Comparison of ENCODE assay signal across 22 mouse cellular contexts in genomic region chr6:87248226-87248834, GRCm38 (mm10).
DNase-seq lines count a peak whose midpoint lies in the region; ATAC-seq lines count a peak whose summit lies in the region.
"Had no signal": no experiment of that assay in that cellular context is flagged by ENCODE, and none has a peak within 500 bp of the region (broad histone marks: within the 10 kb centered on the region; RNA-seq: fewer than 3 reads in every experiment).

No protein-coding gene starts in this region.

- 52% methylated on average over 9 of the region's 9 CpGs for WGBS in kidney, embryonic 16.5 days
- 65% methylated on average over 9 of the region's 9 CpGs for WGBS in embryonic facial prominence, embryonic 15.5 days
- 65% methylated on average over 9 of the region's 9 CpGs for WGBS in stomach, embryonic 15.5 days

- no peaks in the 10 kb centered on the region for H3K27me3 ChIP-seq in kidney, embryonic 16.5 days (ENCODE audit: insufficient read depth, low read length)
- H3K27me3 ChIP-seq in embryonic facial prominence, embryonic 15.5 days = no peaks in the 10 kb centered on the region
- H3K27me3 ChIP-seq in stomach, embryonic 15.5 days (replicated peaks) = no peaks in the 10 kb centered on the region
- H3K27me3 ChIP-seq: heart, embryonic 15.5 days; liver, embryonic 15.5 days had no signal

- DNase-seq in kidney, adult 11 months = no peak
- peak; percentile 65 for DNase-seq in NIH3T3 (ENCODE audit: low read depth)
- no peak for DNase-seq in layer of hippocampus, adult 9-11 months
- DNase-seq in lung, adult 18-20 months = no peak
- DNase-seq: adrenal gland, postnatal 14 days; cerebellum, postnatal 14 days; embryo, embryonic 11 days; gastrocnemius, postnatal 14 days; kidney, postnatal 14 days; left cerebral cortex, postnatal 4 days; lung, postnatal 14 days; right cerebral cortex, postnatal 25 days had no signal

- no peaks in the 10 kb centered on the region for H3K36me3 ChIP-seq in kidney, embryonic 16.5 days (ENCODE audit: insufficient read depth, low read length)
- H3K36me3 ChIP-seq in embryonic facial prominence, embryonic 15.5 days = peaks cover 7% of the 10 kb centered on the region
- 0 out of 2 replicates have a peak, but pooled peaks cover 3% of the 10 kb centered on the region for H3K36me3 ChIP-seq in stomach, embryonic 15.5 days
- H3K36me3 ChIP-seq: heart, embryonic 15.5 days; liver, embryonic 15.5 days had no signal

- no peaks in the 10 kb centered on the region for H3K9me3 ChIP-seq in kidney, embryonic 16.5 days (ENCODE audit: low read length)
- H3K9me3 ChIP-seq in embryonic facial prominence, embryonic 15.5 days (replicated peaks) = no peaks in the 10 kb centered on the region
- H3K9me3 ChIP-seq in stomach, embryonic 15.5 days = no peaks in the 10 kb centered on the region
- H3K9me3 ChIP-seq: heart, embryonic 15.5 days; hindbrain, embryonic 10.5 days; liver, embryonic 15.5 days had no signal

- H3K9ac ChIP-seq in kidney, embryonic 16.5 days (replicated peaks; ENCODE audit: low read length) = no peak overlapping the region
- H3K9ac ChIP-seq in embryonic facial prominence, embryonic 15.5 days = no peak overlapping the region
- H3K9ac ChIP-seq in stomach, embryonic 15.5 days = no peak overlapping the region
- H3K9ac ChIP-seq: heart, embryonic 15.5 days; liver, embryonic 15.5 days had no signal

- ATAC-seq in kidney, embryonic 16.5 days (ENCODE audit: low FRiP score, low TSS enrichment) = 0 out of 2 replicates have a peak, but pooled peaks have one; percentile 46
- ATAC-seq in embryonic facial prominence, embryonic 15.5 days (ENCODE audit: insufficient number of reproducible peaks, low FRiP score, low TSS enrichment, low read depth) = no peak
- ATAC-seq in stomach, embryonic 15.5 days (ENCODE audit: insufficient read depth, low FRiP score, low read depth) = no peak
- ATAC-seq: forebrain, embryonic 14.5 days; hindbrain, postnatal 0 days had no signal

- no peak overlapping the region for H3K4me3 ChIP-seq in kidney, embryonic 16.5 days (ENCODE audit: low read length)
- H3K4me3 ChIP-seq in embryonic facial prominence, embryonic 15.5 days (replicated peaks) = no peak overlapping the region
- no peak overlapping the region for H3K4me3 ChIP-seq in stomach, embryonic 15.5 days (replicated peaks)
- H3K4me3 ChIP-seq: erythroblast, embryonic 14.5 days; heart, embryonic 15.5 days; hindbrain, embryonic 10.5 days; left cerebral cortex, adult 2 months; liver, embryonic 15.5 days had no signal

- H3K4me2 ChIP-seq in kidney, embryonic 16.5 days (replicated peaks; ENCODE audit: low read depth, low read length) = no peak overlapping the region
- no peak overlapping the region for H3K4me2 ChIP-seq in embryonic facial prominence, embryonic 15.5 days (replicated peaks)
- H3K4me2 ChIP-seq in stomach, embryonic 15.5 days = no peak overlapping the region
- H3K4me2 ChIP-seq: heart, embryonic 15.5 days; liver, embryonic 15.5 days had no signal

- peaks cover 4% of the 10 kb centered on the region for H3K4me1 ChIP-seq in kidney, embryonic 16.5 days (ENCODE audit: insufficient read depth, low read length)
- peaks cover 46% of the 10 kb centered on the region for H3K4me1 ChIP-seq in embryonic facial prominence, embryonic 15.5 days
- 0 out of 2 replicates have a peak, but pooled peaks cover 4% of the 10 kb centered on the region for H3K4me1 ChIP-seq in stomach, embryonic 15.5 days

- H3K27ac ChIP-seq in kidney, embryonic 16.5 days (ENCODE audit: low read length) = no peak overlapping the region
- H3K27ac ChIP-seq in embryonic facial prominence, embryonic 15.5 days (replicated peaks) = peak overlapping the region; percentile 29
- H3K27ac ChIP-seq in stomach, embryonic 15.5 days = peak overlapping the region; percentile 40; the same call in 1 of the 2 replicates
- H3K27ac ChIP-seq: heart, embryonic 15.5 days; hindbrain, embryonic 10.5 days; hindbrain, postnatal 0 days; left cerebral cortex, adult 2 months; liver, embryonic 15.5 days had no signal
